Mouse (Mus musculus) Patski (cell line): ENCODE results near the gene Guca2b. TPM values are rescaled to one million over a fixed set of nuclear protein-coding genes. Genes with fewer than 3 reads are reported as not detected.
"Not testable (repeated sequence)": the region's sequence is repeated elsewhere in the genome, so short reads cannot be mapped to it uniquely, and the experiment has no call there.

Source experiments
- ATAC-seq: fragments of 100-300 bp; one replicate; pipeline ENCODE4 v1.8.0; 2021
- CTCF ChIA-PET: fragments of 350-600 bp; sonication (Branson Sonifier 250); formaldehyde crosslinking; loops from one replicate; lab custom pipeline; 2022; ENCODE audit warnings: inconsistent platforms; lab: Charles Lee
- POLR2A ChIA-PET: fragments of 350-600 bp; sonication (Branson Sonifier 250); formaldehyde crosslinking; loops from one replicate; lab custom pipeline; 2022; ENCODE audit warnings: antibody characterized with exemption, inconsistent platforms; lab: Charles Lee
- DNase-seq: peaks from one replicate; pipeline ENCODE4 v3.0.0-alpha.2; 2011; ENCODE audit warnings: low read depth, low spot score
- H3K27me3 ChIP-seq: fragments of 371-371 bp; one replicate; pipeline ENCODE4 v1.5.1; 2021
- CTCF ChIP-seq: fragments of 100-300 bp; IDR thresholded peaks from one replicate; pipeline ENCODE4 v1.5.1; 2021
- in situ Hi-C: fragments of 300-500 bp; cut with MboI; formaldehyde crosslinking; loops from 3 replicates; pipeline ENCODE4 v1.11.1; 2018; ENCODE audit warnings: low pct_unique_long_range_greater_than_20kb, mixed read lengths
- polyA plus RNA-seq: library from polyadenylated mRNA; unstranded; gene quantifications from one replicate; pipeline ENCODE4 v1.2.3, GENCODE M21; 2021

Gene Guca2b
- polyA plus RNA-seq, 1 experiment from 2014 or later, result 0.50 TPM

DNA sequence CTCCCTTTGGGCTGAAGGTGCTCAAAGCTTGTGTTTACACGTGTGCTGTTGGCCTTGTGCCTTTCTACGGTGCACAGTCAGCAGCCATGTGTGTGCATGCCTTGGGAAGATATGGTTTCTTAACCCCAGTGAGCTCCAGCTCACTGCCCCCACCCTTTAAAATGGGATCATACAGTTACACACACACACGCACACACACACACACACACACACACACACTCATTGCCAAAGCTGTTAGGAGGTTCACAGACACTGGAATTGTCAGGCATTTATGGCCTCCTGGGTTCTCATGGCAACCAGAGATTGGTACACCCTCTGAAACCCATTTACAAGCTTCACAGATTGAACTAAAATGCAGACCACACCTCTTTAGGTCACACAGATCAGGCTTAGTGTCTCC lies 24.8 kb downstream of the Guca2b start:
- in situ Hi-C loops, result loop anchor here (10.0 kb wide), 1 partner anchor 199 kb away; no protein-coding TSS in a partner anchor
- CTCF ChIA-PET, result interaction anchor here (1.1 to 1.3 kb wide), 2 partner anchors 175 to 395 kb away, joined by 3 to 4 read pairs; no protein-coding TSS in a partner anchor

DNA sequence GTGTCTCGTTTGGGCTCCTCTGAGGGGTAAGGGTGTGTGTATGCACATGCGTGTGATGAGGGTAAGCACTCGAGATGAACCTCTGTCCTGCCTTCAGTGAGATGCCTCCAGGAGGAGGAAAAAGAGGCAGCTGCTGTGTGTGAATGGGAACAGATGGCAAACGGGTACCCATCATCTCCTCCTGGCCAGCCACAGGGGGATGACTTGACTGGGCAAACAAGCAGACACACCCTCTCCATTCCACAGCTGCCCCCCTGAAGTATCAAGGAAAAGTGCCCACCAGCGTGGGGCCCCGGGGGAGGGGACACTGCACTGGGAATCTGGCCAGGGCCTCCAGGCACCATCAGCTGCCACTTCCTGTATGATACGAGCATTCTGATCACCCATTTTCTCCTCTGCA lies 25.4 kb downstream of the Guca2b start:
- no peaks in the 10 kb centered on the region for H3K27me3 ChIP-seq
- ChIA-PET CTCF (interaction anchor here (1.3 kb wide), 1 partner anchor 176 kb away, joined by 4 read pairs; no protein-coding TSS in a partner anchor), POLR2A (no interaction called here)
- in situ Hi-C loops, result loop anchor here (10.0 kb wide), 1 partner anchor 199 kb away; no protein-coding TSS in a partner anchor
- no peak for ATAC-seq
- no peak for TF ChIP-seq CTCF
- DNase-seq, result no peak

More for the DNA sequence above, 24.8 kb downstream of the Guca2b start:
- DNase-seq (no peak), ATAC-seq (no peak)
- POLR2A ChIA-PET, result no interaction called here
- TF ChIP-seq CTCF, result no peak
- H3K27me3 ChIP-seq, result no peaks in the 10 kb centered on the region

DNA sequence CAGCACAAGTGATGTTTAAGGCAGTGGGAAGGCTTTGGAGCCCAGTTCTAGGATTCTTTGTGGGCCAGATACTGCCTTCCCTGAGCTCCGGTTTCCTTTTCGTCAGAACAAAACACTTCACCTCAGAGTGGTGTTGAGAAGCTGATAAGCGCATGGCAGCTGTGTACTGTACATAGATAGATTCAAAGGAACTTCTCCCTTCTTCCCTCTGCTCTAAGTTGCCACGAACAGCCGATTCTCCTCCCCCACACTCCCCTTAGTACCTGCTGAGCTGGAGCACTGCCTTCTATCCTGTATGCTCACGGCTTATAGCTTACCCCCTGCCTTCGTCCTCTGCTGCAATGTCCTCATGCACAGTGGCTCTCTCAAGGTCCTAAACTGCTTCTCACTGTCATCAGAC lies 26.0 kb downstream of the Guca2b start:
- TF ChIP-seq CTCF, result no peak
- DNase-seq, result no peak
- no peaks in the 10 kb centered on the region for H3K27me3 ChIP-seq
- POLR2A ChIA-PET, result no interaction called here
- ATAC-seq, result no peak
- CTCF ChIA-PET, result interaction anchor here (1.3 kb wide), 1 partner anchor 177 kb away, joined by 4 read pairs; no protein-coding TSS in a partner anchor
- in situ Hi-C loops, result loop anchor here (10.0 kb wide), 1 partner anchor 198 kb away; no protein-coding TSS in a partner anchor

DNA sequence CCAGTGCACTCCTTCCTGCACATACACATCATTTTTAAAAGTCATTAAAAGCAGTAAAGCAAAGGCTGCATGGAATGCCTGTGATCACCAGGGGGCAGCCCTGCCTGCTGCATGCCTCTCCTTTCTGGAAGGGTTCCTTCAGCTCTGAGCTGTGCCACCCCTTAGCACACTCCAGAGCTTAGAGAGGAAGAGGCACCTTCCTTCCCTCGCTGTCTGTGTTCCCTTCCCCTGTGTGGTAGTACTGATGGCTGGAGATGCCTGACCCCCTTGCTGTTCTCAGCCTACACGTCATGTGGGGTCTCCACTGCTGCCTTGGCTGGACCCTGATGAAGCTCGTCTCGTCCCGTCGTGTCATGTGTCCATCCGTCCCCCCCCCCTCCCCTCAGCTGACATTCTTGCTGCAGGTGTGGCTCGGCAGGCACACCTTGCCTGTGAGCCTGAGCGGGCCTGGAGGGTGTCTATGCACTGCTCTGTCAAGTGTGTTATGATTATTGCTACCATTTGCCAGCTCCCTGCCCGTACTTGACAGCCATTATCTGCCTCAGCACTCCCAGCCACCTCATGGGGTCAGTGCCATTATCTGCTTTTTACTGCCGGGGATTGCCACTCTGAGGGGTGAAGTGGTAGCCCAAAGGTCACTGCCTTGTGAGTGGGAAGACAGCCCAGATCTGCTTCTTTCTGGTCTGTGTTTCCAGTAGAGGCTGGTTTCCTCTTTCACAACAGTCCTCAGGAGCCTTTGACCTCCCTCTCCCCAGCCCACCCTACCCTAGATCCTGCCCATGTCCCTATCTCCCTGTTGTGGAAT lies 27.4 kb downstream of the Guca2b start:
- peak; percentile 69 for TF ChIP-seq CTCF
- ATAC-seq (no peak), DNase-seq (no peak)
- CTCF ChIA-PET, result interaction anchor here (0.6 to 1.4 kb wide), 3 partner anchors 28 to 201 kb away, joined by 3 read pairs; no protein-coding TSS in a partner anchor
- no peaks in the 10 kb centered on the region for H3K27me3 ChIP-seq
- in situ Hi-C loops, result loop anchor here (10.0 kb wide), 1 partner anchor 197 kb away; no protein-coding TSS in a partner anchor
- POLR2A ChIA-PET, result no interaction called here

DNA sequence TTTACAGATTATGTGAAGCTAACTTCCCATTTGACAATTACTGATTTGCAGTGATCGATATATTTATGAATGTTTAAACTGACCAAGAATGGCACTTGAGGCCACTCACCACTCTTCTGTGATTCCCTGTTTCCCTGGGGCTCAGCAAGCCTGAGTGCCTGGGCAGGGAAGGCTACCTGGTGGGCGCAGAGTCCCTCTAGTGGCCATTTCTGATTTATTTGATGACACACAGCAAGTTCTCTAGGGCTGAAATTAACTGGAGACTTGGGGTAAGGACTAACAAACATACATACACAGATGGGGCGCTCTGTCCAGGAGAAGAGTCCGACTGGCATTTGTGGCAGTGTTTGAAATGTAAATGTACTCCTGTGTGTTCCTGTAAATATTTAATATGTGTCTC lies 30.4 kb downstream of the Guca2b start:
- H3K27me3 ChIP-seq, CTCF ChIA-PET, POLR2A ChIA-PET, ATAC-seq, in situ Hi-C loops, DNase-seq: not testable (repeated sequence)

DNA sequence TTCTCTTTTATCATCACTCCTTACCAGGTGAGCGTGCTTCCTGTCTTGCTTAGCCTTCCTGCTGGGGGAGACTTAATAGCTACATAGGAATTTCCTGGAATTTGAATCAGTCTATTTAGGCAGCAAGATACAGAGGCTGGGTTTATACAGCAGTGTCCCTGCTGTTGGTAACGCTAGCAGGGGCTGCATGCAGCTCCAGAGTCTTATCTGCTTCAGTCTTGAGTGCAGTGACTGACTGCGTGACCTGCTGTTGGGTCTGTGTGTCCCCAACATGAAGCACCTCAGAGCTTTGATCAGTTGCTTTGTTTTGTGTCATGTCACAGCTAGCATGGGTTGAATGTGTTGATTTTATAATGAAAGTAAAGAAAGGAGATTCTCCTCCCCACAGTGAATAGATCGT lies 31.4 kb downstream of the Guca2b start:
- no peak for ATAC-seq
- ChIA-PET POLR2A (no interaction called here), CTCF (no interaction called here)
- no peak for TF ChIP-seq CTCF
- DNase-seq, result no peak
- no peaks in the 10 kb centered on the region for H3K27me3 ChIP-seq
- in situ Hi-C loops, result no loop called here

DNA sequence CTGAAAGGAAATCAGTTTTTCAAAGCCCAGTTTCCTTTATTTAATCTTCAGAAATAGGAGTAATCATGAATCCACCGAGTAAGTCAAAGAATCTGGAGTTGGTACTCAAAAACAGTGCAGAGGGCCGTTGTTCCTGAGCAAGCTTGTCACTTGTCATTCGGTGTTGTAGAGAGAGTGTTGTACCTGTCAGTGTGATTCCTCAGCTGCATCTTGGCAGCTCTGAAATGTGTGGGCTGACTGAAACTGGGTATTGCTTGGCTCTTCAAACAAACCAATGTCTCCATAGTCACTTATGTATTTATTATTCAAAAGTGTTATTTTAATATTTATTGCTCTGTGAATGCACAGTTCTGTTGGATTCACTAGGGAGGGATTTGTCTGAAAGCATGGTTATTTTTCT lies 31.9 kb downstream of the Guca2b start:
- ChIA-PET CTCF (no interaction called here), POLR2A (no interaction called here)
- ATAC-seq, result no peak
- no peak for TF ChIP-seq CTCF
- in situ Hi-C loops, result no loop called here
- no peaks in the 10 kb centered on the region for H3K27me3 ChIP-seq
- no peak for DNase-seq

DNA sequence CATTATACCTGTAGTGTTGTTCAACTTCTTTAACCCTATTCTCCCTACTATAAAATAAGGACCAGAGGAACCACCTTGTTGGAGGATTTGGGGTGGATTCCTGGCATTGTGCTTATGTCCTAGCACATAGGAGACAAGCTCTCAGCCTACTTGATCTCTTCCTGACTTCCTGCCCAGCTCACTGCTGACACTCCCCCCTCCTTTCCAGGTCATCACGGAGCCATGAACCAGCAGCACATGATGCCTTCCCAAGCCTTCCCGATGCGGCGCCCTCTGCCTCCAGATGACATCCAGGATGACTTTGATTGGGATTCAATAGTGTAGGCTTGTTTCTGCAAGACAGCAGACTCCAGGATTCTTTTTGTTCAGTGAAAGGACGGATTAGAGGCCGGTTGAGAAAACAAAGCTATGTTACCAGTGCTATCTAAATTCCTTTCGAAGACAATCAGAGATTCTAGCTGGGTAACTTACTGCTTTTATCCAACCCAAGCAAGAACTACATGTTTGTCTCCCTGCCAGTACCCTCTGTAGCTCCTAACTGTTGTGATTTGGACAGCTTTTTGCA lies 32.6 kb downstream of the Guca2b start:
- TF ChIP-seq CTCF, result no peak
- in situ Hi-C loops, result no loop called here
- no peak for DNase-seq
- no peak for ATAC-seq
- ChIA-PET POLR2A (no interaction called here), CTCF (interaction anchor here (1.2 kb wide), 1 partner anchor 36 kb away, joined by 3 read pairs; no protein-coding TSS in a partner anchor)
- no peaks in the 10 kb centered on the region for H3K27me3 ChIP-seq

DNA sequence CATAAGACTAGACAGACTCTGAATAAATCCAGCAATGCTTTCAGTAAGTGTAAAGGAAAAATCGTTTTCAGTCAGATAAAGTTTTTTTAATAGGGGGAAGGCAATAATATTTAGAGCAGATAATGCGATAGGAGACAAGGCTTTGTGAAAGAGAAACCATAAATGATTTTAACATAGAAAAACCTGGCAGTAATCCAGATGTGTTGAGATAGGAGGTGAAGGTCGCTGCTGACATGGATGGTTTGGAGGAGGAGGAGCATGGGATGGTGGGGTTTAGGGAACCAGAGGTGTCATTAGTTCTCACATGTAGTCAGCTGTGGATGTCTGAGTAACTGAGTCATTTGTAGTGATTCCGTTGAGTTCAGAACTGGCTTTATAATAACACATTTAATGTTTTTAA lies 44.0 kb downstream of the Guca2b start:
- DNase-seq (no peak), ATAC-seq (no peak)
- in situ Hi-C loops, result no loop called here
- no peak for TF ChIP-seq CTCF
- ChIA-PET CTCF (interaction anchor here (1.0 kb wide), 2 partner anchors 12 to 14 kb away, joined by 3 to 4 read pairs; no protein-coding TSS in a partner anchor), POLR2A (no interaction called here)
- H3K27me3 ChIP-seq, result no peaks in the 10 kb centered on the region

DNA sequence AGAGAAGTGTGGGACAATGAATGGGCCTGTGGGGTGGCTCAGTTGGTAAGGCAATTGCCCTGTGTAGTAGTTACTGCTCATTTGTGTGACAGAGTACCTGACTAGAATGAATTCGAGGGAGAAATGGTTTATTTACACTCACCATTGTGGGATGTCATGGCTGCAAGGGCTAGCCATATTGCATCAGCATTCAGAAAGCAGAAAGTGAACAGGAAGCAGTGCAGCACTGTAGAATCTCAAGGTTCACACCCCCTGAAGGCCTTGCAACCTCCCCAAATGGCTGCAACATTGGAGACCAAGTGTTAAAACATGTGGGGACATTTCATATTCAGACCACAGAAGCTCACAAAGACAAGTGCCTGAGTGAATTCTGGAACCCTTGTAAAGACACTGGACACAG lies 44.7 kb downstream of the Guca2b start:
- no peak for ATAC-seq
- in situ Hi-C loops, result no loop called here
- TF ChIP-seq CTCF, result no peak
- no peaks in the 10 kb centered on the region for H3K27me3 ChIP-seq
- DNase-seq, result no peak
- ChIA-PET POLR2A (no interaction called here), CTCF (no interaction called here)

DNA sequence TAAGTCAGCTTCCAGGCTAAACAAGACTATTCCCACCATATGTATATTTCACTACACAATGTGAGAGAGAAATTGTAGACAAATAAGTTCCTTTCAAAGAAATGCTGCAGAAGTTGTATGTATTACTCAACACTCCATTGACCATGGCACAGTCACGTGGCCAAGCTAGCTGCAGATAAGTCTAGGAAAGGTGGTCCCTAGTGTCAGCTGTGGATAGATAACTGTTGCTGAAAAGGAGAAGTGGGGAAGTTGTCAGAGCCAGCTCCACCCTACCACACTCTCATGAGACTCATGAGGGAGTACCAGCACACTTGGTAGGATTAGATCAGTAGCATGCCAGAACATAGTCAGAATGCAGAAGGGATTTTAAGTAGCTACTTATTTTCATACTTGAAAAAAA lies 49.3 kb downstream of the Guca2b start:
- ATAC-seq (no peak), DNase-seq (no peak)
- ChIA-PET CTCF (no interaction called here), POLR2A (no interaction called here)
- no peak for TF ChIP-seq CTCF
- no peaks in the 10 kb centered on the region for H3K27me3 ChIP-seq
- in situ Hi-C loops, result no loop called here

Other genes starting within 250 kb of the Guca2b start
- gene Ccdc30, start 243.4 kb downstream of the Guca2b start, polyA plus RNA-seq, result 11.2 TPM
- gene Ppcs, start 236.5 kb downstream of the Guca2b start, polyA plus RNA-seq, result 11.3 TPM
- gene Zmynd12, start 236.1 kb downstream of the Guca2b start, polyA plus RNA-seq, result 0.46 TPM
- gene Rimkla, start 166.3 kb downstream of the Guca2b start, polyA plus RNA-seq, result 0.12 TPM
- 16.7 TPM for gene Foxj3, start 122.0 kb downstream of the Guca2b start, polyA plus RNA-seq
- 3.8 TPM for gene Frg2f1, start 119.4 kb downstream of the Guca2b start, polyA plus RNA-seq
- not detected for gene Guca2a, start 21.2 kb downstream of the Guca2b start, polyA plus RNA-seq
- 4.4 TPM for gene Hivep3, start 74.8 kb upstream of the Guca2b start, polyA plus RNA-seq